Mouse (Mus musculus) retina, adult 2 months (tissue): ENCODE measurements around the gene Hps1.

Experiments used
- DNase-seq: peaks from one replicate; pipeline ENCODE4 v3.0.0-alpha.2; 2012; ENCODE audit warnings: low read depth, low spot score

Hps1 gene

DNA sequence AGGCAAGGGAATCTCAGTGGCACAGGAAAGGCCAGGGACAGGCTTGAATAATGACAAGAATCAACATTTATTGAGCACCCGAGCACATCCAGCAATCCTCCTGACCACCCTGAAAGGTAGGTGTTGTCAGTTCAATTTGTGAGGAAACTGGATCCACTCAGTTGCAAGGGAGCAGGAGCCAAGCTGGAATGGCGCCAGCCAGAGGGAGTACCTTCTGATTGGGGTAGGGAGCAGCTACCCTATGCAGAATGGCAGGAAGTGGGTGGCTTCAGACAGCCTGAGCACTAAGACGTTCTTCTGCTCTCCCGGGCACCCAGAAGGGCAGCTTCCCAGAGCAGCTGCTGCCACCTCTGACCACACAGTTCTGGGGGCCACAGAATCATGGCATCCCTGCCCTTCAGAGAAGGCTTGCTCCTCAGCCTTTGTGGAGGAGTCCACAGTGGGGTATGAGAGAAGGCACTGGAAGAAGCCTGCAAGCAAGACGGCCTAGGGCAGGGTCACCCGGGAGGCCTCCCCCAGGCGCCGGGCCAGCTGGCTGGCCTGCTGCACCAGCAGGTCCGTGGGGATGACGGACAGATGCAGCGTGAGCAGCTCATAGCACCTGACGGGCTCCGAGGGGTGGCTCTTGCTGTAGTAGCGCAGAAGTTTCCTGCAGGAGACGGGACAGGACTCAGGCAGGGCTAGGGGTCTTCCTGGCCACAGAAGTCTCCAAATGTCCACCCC lies 24.5 kb downstream of the Hps1 start:
- no peak for DNase-seq

DNA sequence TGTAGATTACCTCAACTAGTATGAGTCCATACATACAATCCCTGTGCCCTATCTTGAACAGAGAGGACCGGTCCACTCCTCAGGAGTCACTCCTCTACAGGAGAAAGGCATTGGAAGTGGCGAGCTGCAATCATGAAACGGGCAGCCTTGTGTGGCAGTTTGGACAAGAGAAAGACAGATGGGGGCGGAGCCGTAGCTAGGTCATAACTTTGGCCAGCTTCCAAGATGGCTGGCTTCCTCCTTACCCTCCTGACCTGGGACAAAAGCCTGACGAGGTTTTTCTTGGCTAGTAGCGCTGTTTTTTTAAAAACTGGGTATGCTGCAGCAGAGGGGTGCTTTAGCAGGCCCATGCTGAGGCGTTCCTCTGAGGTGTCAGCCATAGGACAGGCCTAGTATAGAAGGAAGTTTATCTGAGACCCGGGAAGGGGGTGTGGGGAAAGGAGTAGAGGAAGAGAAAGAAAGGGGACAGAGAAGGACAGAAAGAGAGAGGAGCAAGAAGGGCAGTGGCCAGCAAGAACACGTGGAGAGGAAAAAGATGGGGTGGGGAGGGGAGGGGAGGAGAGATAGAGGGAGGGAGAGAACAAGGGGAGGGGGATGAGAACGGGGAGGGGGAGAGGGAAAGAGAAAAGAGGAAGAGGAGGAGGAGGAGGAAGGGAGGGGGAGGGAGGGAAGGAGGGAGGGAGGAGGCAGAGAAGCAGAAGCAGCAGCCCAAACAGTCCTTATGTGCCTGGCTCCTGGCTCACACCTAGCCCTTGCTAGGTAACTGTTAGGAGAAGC lies 26.4 kb downstream of the Hps1 start:
- DNase-seq = no peak

DNA sequence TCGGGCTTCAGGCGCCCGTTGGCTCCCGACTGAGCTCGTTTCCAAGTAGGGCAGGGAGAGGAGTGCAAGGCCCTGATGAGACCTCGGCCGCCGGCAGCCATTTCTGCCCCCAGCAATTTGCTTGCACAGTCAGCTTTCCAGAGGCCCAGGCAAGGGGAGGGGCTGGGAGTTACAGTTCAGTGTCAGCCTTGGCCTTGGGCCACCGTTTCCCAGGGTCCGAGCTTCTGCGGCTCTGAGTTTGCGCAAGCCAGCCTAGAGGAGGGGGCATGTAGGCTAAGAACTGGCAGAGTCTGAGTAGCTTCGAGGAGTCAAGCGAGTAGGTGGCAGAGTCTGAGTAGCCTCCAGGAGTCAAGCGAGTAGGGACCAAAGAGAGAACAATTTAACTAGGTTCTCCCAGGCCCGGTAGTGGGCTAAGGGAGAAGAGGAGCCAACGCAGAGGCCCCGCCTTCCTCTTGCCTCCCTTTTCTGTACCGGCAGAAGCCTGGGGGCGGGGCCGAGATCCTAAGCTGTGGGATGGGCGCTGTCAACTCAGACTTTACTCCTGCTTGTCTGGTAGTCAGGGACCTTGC lies 27.3 kb downstream of the Hps1 start, which contains the start of gene Pyroxd2:
Gene Pyroxd2 (minus strand): TSS at position 413 of the 569 bp plus-strand sequence.
- no peak for DNase-seq

DNA sequence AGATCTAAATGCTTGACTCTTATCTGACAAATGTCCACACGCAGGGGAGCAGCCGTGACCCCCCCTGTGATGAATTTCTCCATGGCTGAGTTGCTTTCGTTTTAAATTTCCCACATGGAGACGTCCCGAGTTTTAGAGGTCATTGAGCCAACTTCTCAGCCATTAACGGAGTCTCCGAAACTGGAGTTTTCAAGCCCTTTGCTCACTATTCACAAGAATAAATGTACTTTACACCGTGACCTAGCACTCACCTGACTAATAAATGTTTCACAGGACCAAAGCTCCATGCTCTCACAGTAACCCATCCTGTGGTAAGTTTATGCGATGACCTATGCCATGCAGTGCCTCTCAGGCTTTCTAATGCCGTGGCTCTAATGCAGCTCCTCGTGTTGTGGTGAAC lies 29.6 kb downstream of the Hps1 start:
- no peak for DNase-seq

DNA sequence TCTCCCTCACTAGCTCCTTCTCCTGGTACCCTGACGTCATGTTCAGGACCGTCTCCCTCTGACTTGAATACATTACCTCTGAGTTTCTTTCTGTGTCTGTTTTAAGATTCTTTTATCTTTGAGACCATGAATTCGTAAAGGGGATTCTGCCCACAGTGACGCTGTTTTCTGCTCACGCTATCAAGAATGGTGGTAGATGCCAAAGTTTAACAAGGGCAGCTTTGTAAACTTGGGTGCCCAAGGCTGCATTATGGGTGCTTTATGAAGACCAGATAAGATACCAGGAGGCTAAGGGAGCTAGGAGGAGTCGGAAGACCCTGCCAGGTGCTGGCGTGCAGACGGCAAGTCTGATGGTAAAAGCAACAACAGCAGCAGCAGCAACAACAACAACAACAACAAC lies 33.1 kb downstream of the Hps1 start:
- DNase-seq = no peak

DNA sequence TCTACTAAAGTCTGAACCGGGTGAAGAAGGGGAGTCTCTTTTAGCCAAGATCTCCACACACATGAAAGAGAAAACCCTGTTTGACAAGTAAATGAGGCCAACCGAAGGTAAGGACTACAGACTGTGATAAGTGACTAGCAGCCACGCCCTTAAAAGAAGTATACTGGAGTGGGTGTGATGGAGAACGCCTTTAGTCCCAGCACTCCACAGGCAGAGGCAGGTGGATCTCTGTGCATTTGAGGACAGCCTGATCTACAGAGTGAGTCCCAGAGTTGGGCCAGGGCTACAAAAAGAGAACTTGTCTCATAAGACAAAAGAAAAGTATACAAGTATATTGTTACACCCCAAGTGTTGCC lies 33.9 kb downstream of the Hps1 start:
- DNase-seq = no peak

DNA sequence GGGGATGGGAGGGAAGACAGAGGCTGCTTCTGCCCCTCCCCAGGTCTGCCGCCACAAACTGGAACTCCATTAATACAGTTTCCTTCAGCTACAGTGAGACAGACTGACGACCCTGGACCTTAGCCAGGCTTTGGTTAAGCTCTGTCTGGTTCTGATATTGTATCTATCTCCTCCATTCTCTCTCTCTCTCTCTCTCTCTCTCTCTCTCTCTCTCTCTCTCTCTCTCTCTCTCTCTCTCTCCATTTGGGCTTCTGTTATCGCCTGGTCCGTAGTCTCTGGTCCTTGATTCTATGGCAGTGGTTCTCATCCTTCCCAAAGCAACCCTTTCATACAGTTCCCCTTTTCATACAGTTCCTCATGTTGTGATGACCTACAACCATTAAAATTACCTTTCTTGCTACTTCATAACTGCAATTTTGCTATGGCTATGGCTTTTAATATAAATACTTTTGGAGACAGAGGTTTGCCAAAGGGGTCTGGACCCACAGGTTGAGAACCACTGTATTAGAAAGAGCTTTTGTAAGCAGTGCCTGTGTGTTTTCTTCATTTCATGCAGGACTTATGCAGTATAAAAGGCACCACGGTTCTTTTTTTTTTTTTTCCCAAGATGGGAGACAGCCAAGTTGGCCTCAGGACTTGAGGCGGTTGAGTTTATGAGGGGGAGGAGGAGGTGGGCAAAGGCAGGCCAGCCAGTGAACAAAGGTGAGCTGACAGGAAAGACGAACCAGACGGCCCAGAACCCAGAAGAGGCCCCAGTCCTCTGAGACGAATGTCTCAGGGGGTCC lies 34.5 kb downstream of the Hps1 start:
- DNase-seq = no peak

DNA sequence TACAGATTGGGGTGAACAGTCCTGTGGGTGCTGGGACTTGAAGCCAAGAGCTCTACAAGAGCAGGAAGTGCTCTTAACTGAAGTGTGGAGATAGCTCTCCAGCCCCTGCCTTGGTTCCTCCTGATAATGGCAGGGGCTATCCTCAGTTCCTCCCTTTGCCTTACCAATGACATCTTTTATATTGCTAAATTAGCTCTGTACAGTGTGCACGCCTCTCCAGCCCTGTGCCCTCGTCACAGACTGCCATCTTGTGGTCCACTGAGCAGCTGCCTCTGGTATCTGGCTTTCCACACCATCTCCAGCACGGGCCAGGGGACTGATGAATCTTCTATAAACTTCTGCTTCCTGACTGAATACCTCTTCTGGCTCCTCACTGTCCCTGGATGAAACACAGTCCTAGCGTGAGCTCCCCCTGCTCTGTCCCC lies 35.6 kb downstream of the Hps1 start:
- DNase-seq = no peak

DNA sequence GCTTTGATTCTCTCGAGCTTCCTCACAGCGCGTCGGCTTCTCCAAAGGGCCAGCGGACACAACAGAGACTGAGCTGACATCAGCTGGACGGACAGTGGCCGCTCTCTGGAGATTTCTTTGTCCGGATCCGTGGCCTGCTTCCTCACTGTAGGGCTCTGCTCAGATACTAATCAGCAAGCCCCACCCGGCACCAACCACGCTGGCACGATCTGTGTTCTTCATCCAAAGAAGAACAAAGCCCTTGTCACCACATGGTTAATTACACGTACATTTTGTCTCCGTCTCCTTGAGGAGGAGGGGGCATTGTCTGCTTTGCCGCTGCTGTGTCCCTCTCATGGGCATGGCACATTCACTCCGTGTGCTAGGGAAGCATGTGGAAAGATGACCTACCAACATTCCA lies 36.5 kb downstream of the Hps1 start:
- DNase-seq = no peak

DNA sequence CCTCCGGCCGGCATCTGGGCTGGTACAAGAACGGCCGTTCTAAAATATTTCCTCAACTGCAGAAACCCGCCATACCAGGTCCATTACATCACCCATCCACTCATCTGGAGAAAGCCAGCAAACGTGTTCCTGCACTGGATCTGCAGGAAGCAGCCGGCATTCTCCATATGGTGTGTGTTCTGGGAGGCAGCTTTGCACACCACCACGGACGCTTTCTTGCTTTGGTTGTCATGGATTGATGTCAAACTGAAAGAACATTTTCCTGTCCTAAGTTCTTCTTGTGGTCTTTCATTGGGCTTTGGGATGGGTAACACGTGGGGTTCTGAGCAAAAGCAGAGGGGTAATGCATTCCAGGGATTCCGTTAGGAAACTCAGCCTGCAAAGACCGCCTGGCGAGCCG lies 37.9 kb downstream of the Hps1 start:
- DNase-seq = no peak

DNA sequence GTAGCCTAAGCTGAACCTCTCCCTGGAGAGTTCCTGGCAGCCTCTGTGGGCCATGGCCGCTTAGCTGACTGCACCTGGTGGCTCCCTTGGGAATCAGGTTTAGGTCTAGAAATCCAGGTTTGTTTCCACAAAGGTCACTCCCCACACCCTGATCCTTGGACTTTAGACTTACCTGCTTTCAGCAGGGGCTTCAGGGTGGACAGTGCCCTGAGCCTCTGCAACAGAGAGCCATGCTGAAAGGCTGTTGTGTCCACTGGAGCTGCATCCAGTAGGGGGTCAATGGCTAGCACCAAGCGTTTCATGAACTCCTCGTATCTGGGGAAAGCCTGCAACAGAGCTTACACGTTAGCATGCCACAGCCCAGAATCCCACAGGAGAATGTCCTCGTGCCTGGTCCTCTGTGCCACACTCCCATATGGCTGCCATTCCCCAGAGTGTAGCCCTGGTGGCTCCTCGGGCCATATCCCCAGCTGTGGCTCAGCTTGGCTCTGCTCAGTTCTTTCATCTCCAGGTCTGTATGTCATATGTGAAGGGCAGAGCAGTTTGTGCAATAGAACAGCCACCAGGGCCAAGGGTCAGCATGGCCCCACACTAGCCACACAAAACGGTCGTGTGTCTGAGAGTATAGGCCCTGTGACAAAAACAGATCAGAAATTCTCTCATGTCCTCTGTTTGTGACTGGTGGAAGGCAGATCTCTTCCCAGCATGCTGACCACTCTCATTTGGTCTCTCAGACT lies 39.4 kb downstream of the Hps1 start:
- DNase-seq = no peak

DNA sequence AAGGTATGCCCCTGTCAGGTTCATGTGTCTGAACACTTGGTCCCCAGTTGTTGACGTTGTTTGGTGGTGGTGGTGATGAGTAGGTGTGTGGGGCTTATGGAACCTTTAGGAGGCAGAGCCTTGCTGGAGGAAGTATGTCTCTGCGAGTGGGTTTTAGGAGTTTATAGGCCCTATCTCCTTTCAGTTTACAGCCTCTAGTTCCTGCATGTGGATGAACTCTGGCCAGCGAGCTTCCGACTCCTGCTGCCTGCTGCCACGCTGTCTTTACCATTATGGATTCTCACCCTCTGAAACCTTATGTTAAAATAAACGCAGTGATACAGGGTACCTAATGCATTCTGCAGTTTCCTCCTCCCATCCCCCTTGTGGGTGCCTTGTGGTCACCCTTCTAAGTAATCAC lies 40.0 kb downstream of the Hps1 start:
- DNase-seq = no peak

DNA sequence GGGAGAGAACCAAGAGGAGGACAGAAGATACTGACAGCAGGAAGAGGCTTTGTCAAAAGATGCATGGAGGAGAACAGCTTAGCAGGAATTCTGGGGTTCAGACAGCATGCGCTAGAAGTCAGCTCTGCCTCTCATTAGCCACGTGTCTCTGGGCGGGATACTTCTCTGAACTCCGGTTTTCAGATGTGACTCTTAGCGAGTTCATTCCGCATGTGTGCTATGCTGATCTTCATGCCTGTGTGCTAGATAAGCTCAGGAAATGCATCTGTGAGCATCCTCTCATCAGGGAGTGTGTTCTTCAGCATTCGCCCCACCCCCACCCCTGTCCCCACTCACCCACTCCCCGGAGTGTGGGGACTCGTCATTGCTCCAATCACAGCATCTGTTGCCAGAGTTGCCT lies 42.0 kb downstream of the Hps1 start:
- DNase-seq = no peak

DNA sequence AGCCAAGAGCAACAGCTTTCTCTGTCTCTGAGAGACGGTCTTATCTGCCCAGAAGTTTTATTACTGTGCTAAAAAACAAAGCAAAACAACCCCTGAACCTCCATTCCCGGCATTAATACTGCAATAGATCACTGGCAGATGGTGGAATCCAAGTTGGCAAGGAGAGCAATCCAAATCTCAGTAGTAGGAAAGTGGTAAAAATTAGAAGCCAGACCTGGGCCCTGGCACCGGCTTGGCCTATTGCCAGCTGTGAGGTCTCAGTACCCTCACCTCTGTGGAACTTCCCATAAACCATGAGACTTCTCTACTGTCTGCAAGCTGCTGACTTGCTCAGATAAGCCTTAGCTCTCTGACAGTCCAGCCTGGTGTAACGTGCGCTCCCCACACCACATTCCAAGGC lies 44.8 kb downstream of the Hps1 start:
- DNase-seq = no peak

DNA sequence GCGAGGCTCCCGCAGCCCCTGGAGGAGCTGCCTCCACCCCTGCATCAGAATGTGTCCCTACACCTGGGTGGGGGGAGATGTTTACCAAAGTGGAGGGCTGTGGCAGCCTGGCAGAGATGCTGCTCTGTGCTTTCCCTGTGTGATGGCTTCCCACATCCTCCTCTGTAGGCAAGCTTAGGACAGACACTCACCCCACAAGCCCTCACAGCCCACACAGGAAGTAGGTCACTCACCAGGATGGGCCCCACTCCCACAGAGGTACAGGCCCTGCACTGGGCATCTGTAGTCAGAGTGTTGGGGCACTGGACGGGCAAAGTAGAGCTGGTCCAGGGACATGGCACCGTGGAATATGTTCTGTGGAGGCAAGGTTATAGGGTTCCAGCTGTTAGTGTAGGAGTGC lies 52.4 kb downstream of the Hps1 start:
- no peak for DNase-seq

DNA sequence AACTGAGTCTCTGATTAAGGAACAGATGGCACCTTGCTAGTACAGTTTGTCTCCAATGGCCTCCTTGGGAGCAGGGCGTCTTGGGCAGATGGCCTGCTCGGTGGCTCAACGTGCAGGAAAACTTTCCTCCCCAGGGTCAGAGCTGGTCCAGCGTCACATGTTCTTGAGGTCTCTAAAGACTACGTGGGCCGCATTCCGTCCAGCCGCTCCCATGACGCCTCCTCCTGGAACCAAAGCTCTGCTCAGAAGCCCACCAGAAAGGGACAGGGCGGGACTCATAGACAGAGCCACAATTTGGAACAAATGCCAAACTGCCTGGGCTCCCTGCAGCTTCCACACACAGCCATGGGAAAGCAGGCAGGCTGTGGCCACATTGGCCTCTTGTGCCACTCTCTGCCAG lies 53.0 kb downstream of the Hps1 start:
- no peak for DNase-seq

DNA sequence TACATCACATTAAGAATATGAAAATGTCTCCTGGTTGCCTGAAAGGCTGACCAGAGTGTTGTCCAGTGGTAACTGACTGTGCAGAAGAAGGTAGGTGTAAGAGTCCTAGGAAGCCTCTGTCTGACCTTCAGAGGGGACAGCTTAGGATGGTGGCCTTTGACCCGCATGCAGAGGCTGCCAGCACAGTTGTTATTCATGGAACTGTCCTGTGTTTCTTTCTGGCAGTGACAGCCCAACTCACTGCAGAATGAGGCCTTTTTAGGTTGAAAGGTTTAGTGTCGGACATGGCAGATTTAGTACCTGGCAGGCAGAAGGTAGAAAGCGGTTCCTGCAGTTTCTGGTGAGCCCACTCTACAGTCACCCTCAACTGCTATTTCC lies 53.8 kb downstream of the Hps1 start:
- DNase-seq = no peak

DNA sequence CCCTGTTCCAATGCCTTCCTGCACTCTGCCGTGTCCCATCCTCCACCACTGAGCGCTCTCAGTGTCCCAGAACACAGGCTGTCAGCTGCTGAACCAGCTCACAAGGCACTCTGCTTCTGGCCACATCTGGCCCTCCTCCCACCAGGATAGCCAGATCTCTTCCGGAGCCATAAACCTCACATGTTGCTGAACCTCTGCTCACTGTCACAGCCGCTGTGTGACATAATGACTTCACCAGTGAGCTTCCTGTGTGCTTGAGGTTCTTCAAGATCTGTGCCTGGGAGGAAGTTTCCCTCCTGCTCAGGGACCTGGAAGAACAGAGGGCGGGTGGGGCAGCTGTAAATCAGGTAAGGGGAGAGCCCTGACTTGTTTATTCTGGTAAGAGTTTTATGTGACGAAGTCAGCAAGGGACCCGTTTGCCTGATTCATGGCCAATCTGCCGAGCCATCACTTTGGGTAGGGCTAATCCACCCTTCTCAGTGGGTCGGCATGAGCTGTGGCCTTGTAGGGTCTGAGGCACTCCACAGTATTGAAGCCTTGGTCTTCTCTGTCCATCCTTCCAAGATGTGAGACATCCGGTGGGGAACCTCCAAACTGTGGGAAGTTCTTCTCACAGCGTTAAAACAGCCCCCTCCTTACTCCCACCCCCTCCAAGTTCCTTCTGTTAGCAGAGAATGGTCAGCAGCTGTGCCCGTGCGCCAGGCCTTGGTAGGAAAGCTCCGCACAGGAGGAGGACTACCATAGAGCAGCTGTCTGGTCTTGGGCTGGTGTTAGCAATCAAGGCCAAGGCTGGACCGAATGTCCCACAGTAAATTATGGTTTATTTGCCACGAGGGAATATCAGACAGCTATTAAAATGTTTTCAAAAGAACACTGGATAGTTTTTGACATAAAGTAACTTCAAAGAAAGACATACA lies 54.5 kb downstream of the Hps1 start:
- no peak for DNase-seq

DNA sequence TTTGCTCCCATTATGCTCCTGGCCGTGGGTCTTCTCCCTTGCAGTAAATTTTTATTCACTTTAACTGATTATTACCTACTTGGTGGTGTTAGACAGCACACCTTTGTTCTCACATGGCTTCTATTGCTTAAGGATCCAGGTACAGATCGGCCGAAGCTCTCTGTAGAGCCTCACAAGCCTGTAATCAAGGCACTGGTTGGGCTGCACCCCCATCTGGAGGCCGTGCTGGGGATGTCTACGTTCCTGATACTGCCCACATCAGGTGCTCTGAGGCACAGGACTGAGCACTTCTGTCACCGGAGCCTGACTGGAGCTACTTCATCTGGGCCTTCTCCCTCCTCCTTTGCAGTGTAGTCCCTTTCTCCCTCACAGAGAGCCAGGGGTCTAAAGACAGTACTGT lies 56.5 kb downstream of the Hps1 start:
- DNase-seq = no peak

DNA sequence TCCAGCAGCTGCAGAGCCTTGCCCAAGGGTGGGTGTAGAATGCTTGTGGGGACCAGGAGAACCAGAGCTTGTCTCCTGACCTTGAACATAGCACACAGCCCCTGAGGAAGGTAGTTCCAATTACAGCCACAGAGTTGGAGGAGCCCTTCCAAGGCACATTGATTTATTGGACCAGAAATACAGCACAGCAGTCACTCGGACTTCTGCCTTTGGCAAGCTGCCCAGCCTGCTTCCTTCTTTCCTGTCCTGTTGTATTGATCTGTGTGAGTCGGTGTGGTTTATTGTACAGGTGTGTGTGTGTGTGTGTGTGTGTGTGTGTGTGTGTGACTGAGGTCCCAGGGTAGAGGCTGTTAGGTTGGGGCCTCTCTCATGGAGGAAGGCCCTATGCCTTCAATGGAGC lies 57.3 kb downstream of the Hps1 start:
- no peak for DNase-seq

DNA sequence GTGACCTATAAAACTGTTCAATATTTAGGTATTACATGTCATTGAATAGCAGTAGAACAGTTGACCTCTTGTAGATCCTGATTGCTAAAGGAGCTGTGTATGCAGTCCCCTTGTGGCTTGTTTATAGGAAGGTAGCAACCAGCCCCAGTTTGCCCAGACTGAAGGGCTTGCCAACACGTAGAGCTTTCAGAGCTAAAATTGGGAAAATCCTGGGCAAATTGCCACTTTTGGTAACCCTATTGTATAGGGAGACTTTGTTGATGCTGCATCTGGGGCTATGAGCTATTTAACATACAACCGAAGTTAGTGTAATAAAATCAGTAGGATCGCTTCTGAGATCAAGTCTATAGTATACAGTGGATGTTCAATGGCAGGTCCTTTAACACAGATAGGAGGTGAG lies 61.7 kb downstream of the Hps1 start:
- DNase-seq = no peak
